Mouse (Mus musculus) thymus, adult 2 months (tissue): ENCODE measurements at regions not wholly inside any gene's neighbourhood (a gene's known extent, or its start where the extent isn't known, plus 50 kb on each side); places are given as distances from the start of the nearest gene placed in this dataset.

Source experiments
- CTCF ChIP-seq: fragments of 200-500 bp; IDR thresholded peaks from 2 replicates; pipeline ENCODE4 v1.5.1; 2012; ENCODE audit warnings: mild to moderate bottlenecking, control low read depth, low read length, moderate library complexity, borderline replicate concordance; ENCODE audit not compliant: control insufficient read depth, poor library complexity, insufficient read depth; ENCODE audit errors: extremely low read depth
- POLR2A ChIP-seq: fragments of 200-500 bp; IDR thresholded peaks from 2 replicates; pipeline ENCODE4 v1.6.1; 2012; ENCODE audit warnings: mild to moderate bottlenecking, low read length, control low read depth, moderate library complexity; ENCODE audit not compliant: control insufficient read depth, poor library complexity, insufficient read depth; ENCODE audit errors: extremely low read depth

DNA sequence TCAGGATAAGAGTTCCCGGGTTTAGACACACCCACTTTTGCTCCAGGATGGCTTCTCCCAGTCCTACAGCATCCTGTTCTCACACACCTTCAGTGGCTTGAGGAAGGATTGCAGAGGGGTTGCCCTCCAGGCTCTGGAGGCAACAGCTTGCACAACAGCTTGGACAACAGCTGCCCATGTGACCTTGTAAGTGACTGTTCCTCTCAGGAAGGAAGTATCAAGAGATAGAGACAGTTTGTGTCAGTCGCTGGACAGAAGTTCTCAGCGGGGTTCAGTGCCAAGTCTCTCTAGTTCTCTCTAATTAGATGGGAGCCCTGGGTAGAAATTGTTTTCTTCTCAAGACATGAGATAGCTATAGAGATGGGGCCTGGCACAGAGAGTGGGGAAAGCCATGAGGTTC lies 252.9 kb upstream of the Tle3 start:
- TF ChIP-seq POLR2A, result no peak
- TF ChIP-seq CTCF, result no peak
